Mouse (Mus musculus) brain, adult 2 months (tissue): Measurements from ENCODE around the gene Miga2.
"Not testable (repeated sequence)": the region's sequence is repeated elsewhere in the genome, so short reads cannot be mapped to it uniquely, and the experiment has no call there.

Experiments
- DNase-seq: peaks from one replicate; pipeline ENCODE4 v3.0.0; 2011; ENCODE audit warnings: low read depth, low spot score

Gene Miga2

DNA sequence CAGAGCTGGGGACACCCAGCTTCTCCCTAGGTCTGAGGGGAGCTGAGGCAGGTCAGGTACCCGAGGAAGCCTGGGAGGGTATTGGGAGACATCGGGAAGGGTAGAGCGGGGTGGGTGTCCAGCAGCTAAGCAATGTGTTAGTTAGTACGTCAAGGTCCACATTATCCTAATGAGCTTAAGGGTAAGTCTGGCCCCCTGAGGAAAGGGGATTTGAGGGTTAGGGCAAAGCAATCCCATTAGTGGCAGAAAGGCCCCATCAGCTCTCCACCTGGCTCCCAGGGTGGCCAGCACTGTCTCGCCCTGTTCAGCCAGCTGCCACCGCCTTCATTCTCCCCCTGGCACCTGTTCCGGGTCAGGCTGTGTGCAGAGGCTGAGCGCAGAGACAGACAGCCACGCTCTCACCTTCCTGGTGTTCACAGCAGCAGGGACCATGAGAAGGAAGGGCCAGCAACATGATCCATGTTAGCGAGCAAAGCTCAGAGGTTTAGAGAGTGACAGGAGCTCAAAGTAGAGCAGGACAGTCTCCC lies 34.0 kb downstream of the Miga2 start:
- no peak for DNase-seq

DNA sequence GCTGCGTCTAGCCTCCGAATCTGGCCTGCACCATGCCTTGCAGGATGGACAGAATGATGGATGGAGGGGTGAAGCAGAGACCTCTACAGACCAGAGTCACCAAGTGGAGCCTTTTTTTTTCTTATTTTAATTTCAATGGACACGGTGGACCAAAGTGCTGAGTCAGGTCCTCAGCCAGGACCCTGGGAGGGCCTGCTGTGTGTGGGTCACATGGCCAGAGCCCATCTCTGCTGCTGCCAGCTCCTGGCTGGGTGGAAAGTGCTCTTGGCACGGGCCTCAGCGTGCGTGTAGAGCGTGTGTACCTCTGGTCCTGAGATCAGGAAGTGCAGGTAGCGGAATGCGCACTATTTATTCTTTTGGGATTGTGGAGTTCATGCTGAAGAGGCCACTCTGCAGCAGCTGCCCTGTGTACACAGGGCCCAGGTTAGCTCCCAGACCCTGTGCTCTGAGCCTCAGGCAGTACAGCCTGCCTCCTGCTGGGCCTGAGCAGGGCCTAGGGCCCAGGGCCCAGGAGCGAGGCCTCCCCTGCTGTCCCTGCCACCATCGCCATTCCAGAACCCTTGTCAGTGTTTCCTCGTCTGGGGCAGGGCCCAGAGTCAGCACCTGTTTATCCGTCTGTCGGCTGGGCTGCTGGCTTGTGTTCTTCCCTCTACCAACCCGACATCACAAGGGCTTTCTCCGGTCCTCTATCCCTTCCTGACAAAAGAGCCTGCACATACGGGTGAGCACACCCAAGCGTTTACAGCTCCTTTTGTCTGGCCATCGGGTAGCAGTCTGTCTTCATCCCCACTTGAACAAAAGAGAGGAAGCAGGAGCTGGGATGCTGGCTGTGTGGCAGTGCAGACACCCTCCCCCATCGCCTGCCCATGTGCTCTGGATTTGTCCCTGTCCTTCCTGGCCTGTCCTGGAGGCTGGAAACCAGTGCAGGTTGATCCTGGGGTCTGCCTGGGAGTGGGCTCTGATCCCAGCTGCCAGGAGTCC lies 35.4 kb downstream of the Miga2 start:
- peak; percentile 93 for DNase-seq

DNA sequence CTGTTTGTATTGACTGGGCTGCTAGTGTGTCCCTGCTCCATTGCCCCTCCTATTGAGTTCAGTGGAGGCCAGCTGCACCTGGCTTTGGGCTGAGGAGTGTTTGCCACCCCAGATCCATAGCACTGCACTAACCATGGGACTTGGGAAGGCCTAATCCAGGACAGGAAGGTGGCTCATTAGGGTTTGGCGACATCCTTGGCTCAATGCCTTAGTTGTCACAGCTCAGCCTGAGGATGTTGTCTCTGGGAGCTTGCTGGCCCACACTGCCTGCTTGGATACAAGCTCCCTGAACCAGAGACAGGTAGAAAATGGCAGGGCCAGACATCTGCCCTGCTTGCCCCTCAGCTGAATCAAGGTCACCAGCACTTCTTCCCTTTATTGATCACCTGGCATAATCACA lies 37.5 kb downstream of the Miga2 start:
- peak; percentile 59 for DNase-seq

DNA sequence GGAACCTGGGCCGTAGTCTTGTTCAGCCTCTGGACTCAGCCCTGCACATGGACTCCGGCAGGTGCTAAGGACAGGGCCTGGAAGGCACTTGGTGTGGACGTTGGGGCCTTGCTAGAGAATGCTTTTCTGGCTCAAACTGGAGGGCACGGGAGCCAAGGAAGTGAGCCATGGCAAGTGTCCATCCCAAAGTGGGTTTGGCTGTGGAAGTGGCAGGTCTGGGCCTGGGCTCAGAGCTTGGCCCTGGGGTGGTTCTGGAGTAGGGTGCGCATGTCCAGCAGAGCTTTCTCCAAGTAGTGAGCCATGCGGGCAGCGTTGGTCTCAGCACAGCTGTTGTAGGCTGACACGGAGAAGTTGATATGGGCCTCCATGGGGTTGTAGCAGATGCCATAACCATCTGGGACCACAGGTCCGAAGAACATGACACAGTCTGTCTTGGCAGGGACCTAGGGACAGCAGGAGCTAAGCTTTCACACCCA lies 38.4 kb downstream of the Miga2 start:
- DNase-seq: peak; percentile 67

DNA sequence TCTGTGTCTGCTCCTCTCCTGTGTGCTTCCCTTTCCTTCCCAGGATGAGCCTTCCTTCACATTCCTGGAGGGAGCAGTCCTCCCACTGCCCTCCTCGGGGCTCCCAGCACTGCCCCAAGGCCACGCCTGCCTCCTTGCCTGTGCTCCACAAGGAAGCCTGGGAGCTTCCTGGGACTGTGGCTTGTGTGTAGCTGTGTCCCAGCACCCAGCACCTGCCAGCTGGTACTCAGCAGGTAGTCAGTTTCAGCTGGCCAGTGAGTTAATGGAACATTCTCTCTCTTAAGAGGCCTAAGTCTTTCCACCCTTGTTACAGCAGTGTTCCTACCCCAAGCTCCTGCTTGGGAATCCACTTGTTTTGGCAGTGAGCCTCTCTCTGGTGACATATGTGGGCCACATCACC lies 38.8 kb downstream of the Miga2 start:
- DNase-seq: no peak

DNA sequence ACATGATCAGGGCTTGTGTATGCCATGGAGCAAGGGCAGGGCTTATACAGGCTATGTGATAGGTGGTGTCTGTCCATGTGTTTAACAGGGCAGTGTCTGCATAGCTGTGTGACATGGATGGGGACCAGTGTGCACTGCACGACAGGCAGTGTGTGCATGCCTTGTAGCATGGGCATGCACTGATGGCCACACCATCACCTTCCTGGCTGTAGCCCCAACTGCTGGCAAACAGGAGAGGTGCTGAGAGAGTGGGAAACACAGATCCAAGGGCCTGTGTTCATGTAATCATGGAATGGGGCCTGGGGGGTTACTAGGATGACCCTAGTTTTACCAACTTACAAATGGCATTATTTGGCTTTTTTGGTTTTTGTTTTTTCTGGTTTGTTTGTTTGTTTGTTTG lies 39.8 kb downstream of the Miga2 start:
- DNase-seq: no peak

DNA sequence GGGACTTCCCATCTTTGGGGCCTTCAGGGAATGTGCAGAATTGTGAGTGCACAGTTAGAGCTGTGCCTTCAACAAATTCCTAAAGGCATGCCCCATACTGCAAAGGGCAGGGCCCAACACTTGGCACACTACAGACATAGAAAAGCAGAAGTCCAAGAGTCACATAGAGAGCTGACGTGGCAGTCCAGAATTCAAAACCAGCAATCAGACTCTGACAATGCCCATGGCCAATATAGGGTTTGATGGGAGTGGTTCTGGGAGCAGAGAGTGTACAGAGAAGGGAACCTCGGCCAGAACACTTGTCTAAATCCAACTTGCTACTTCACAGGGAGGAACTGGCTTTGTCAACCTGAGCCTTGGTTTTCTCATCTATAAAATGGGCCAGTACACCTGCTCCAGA lies 43.2 kb downstream of the Miga2 start:
- no peak for DNase-seq

DNA sequence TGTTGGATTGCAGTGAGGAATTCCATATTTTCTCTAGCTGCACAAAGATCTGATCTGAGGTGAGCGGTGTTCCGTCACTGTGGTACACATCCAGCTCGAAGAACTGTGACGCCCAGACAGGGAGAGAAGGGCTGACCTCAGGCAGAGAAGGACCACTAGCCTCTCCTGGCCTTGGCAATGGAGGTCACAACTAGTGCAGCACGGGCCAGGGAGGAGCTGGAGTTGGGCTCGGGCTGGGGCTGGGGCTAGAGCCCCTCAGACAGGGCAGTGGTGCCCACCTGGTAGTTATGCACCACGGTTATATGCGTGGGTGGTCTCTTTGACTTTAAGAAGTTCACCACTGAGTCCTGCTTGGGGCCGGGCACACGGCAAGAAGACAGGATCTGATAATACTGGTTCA lies 43.7 kb downstream of the Miga2 start:
- DNase-seq: no peak

DNA sequence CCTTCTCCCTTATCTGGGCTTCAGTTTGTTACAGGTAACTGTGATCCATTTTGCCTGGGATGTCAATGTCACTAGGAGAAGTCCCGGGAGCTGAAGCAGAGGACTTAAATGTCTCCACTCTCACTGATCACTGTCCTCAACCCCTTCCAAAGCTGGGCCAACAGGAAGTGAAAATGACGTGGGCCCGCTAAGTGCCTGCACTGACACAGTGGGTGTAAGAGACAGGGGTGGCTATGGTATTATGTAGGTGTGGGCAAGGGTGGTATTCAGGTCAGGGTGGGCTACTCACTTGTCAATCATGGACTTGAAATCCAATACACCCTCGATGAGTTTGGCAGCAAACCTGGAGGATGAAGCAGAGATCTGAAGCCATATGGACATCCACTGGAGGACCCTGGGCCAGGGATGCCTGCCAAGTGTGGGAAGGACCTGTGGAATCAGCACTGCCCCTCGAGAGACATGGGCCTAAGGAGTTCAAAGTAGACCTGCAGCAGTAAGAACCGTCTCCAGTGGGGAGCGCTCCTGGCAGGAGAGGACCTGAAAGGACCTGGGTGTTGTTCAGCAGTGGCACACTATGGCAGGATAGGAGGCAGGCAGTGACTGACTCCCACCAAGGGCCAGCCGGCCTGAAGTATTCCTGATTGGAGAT lies 44.5 kb downstream of the Miga2 start:
- DNase-seq: no peak

DNA sequence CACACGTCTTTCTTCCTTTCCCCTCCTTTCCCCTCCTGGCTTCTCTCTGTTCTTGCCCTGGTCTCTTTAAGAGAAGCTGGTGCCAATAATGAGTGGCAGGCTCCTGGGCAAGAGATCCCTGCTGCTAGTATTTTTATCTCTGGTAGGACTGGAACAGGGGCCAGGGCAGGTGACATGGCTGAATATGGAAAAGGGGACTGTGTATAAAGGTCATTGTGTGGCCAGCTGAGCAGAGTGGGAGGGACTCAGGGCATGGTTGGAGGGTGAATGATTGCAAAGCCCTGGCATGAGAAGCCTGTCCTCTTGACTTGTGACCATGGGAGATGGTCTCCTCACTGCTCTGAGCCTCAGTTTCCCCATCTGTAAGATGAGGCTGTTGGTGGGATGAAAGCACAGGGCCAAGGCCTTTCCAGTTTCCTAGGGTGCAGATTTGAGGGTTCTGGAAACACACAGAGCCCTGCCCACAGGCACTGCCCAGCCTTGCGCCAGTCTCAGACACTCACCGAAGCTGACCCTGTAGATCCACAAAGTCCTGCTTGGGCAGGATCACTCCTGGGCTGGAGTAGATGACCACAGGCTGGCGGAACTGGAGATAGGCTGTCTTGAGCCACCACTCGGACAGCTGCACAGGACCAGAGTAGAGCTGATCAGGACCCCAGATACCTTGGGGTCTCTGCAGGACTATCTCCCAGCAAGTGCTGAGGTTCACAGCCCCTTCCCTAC lies 45.6 kb downstream of the Miga2 start:
- no peak for DNase-seq

DNA sequence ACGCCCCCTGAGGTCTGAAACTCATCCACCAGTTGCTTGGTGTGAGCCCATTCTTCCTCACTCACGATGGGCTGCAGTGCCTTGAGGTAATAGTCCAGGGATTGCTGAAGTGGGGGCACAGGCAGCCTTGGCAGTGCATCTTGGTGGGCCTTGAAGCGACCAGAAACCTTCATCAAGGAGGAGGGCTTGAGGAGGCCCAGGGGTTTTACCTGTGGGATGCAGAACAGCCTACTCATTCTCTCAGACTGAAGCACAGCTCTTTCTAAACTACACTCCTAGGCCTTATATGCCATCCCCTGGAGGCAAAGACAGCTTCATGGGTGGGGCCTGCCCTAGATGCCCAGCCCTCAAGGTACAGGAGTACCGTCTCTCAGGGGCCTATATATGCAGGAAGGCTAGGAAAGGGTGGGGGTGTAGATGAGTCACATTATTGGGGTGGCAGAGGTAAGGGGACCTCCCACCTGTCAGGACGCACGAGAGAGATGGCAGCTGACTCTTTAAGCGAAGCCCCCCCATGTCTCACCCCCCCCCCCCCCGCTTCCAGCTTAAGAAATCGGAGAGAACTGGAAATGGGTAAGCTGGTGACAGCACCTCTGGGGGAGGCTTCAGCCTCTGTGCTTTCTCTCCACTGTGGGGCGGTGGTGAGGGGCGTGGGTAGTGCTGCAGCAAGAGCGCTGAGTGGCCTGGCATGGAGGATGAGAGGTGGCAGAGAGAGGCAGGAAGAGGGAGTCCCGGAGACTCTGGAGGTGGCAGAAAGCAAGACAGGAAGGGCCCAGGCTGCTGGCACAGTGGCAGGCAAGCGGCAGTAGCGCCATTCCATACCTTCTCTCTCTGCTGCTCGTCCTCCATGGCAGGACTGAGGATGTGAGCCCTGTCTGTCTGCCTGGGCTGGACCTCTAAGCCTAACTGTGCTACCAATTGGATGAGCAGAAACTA lies 49.3 kb downstream of the Miga2 start:
- peak; percentile 89 for DNase-seq

DNA sequence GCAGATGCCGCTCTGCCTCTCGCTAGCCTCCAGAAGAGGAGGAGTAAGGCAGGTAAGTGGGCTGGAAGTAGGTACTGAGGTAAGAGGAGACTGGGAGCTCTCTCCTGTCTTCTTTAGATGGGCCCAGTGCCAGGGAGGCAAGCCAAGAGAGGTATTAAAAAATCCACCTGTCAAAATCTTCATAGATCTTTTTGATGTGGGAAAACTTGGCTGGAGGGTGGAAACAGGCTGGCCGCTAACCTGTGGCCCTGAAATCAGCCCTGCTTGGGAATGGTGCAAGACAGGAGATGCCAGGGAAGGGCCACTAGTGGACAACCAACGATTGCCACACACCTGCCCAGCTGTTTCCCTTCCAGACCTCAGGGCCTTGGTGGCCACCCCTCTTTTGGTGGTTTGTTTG lies 50.1 kb downstream of the Miga2 start:
- DNase-seq: peak; percentile 42

DNA sequence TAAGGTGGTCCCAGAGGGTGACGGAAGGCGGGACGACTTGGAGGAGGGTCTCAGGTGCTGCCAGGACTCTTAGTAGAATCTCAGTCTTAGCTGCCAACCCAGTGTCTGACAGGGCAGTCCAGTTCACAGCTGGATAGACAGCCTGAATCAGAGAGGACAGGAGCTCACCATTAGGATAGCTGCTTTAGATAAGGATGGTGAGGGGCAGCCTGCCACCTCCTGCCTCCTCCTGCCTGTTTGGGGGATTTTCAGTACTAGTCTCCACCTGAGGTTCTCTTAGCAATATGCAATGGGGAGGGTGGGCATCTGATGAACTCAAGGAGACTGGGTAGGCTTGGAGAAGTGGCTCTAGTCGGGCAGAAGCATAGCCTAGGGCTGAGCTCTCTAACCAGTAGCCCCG lies 50.6 kb downstream of the Miga2 start:
- no peak for DNase-seq

DNA sequence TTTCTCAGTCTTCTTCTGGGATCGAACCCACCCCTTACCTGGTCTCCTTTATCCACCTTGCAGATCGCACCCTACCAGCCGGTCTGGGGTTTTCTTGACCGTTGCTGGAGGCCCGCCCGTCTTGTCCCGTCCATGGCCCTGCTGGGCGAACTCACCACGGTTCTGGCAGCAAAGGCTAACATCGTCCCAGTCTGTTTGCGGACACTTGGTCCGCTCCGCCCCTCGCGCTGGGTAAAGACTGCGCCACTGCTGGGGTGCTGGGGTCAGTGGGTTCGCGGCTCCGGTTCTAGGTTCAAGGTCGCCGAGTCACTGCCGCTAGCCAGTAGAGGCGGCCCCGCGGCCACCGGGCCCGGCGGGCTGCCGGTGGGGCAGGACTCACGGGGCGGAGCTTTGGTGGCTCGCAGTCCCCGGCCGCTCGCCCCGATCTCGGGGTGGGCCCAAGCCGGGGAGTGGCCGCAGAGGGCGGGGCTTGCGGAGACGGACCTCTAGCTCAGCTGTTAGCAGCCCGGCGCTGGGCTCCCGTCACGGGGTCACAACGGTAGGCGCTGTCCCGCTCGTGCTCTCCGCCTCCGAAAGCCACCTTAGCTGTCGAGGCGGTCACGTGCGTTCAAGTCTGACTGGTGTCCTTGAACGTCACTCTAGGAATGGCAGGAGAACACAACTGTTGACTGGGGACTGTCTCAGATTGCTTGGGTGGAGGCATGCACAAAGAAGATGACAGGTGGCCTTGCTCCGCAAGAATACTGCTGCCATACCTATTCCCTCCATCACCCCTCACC lies 51.3 kb downstream of the Miga2 start, which contains the start of gene Crat:
TSS of gene Crat (minus strand) at position 657 of the 779 bp plus-strand sequence.
- peak; percentile 95 for DNase-seq

DNA sequence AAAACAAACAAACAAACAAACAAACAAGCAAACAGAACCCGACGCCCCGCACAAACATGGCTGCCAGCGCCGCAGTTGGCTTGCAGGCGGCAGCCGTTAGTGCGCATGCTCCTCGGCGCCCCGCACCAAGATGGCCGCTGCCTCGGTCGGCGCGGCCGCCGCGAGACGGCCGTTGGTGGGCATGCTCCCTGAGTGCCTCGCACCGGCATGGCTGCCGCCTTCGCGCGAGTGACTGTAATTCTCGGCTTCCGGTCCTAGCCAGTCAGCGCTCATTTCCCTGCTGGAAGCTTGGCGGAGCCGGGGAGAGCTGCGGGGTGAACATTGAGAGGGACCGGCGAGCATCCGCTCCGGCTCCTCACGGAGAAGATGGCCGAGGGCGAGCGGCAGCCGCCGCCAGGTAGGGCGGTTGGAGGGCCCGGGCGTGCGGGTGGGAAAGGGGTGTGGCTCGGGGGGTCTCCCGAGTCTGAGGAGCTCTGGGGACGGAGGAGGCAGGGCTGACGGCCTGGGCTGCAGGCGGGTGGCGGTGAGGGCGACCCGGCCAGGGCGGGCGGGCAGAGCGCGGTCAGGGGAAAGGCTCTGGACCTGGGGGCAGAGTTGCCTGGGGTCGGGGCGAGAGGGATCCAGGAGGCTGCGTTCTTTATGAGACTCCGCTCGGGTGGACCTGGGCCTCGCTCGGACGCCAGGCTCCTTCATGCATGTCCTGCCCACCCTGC lies 52.1 kb downstream of the Miga2 start, which contains the start of gene Ptpa:
TSS of gene Ptpa (plus strand) at position 104 of the 713 bp plus-strand sequence.
- peak; percentile 97 for DNase-seq

DNA sequence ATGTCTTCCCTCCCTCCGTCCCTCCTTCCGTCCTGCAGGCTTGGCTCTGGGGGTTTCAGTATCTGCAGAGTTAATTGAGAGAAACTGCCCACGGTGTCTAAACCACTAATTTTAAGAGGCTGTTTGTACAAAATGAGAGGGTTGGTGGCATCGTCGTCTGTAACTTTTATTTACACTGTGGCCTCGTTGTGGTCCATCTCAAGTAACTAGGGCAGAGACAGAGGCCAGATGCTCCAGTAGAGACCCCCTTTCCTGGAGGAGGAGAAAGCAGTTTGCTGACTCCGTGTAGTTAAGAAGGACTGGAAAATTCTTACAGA lies 52.6 kb downstream of the Miga2 start:
- no peak for DNase-seq

DNA sequence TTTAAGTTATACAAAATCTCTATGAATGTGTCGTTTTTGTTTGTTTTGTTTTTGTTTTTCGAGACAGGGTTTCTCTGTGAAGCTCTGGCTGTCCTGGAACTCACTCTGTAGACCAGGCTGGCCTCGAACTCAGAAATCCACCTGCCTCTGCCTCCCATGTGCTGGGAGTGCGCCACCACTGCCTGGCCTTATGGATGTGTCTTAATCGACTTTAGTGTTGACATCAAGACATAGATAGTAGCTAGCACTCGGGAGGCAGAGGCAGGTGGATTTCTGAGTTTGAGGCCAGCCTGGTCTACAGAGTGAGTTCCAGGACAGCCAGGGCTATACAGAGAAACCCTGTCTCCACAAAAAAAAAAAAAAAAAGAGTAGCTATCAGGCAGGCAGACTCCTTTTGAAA lies 53.1 kb downstream of the Miga2 start:
- DNase-seq: not testable (repeated sequence)

DNA sequence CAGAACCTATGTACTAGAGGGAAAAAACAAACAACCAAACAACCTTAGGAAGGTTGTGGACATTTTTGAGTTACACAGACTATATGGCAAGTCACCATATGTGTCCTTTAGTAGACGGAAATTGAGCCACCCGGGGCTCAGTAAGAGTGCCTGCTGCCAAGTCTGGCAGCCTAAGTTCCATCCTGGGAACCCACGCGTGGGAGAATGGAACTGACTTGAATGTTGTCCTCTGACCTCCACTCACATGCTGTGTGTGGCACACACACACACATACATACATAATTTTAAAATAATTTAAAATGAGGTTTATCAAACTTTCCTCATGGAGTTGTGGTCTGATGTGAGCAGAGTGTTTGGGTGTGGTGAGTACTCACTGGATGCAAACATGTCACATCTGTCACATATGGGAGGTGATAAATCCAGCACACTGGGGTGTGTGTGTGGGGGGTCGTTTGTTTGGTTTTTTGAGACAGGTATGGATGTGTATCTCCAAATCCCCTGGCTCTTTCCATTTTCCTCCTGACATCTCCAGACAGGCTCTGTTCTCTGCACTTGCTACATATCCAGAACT lies 53.6 kb downstream of the Miga2 start:
- DNase-seq: no peak

DNA sequence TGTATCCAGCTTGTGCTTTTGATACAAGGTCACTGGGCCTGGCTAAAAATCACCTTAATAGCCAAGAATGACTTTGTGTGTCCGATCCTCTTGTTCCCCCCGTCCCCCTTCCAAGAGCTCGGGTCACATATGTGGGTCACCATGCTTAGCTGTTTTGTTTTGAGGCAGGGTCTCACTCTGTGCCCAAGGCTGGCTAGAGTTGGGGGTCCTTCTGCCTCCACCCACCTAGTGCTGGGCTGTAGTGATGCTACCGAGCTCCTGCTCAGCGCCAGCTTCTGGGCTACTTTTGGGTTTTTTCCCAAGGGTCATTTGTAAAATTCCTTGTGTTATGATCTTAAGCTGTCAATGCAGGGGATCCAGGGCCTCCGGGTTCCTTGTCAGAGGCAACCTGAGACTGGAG lies 54.2 kb downstream of the Miga2 start:
- no peak for DNase-seq
